Mouse (Mus musculus): Measurements from ENCODE around the gene Olfr92.
"Not testable (repeated sequence)": the region's sequence is repeated elsewhere in the genome, so short reads cannot be mapped to it uniquely, and the experiment has no call there.

Gene Olfr92

GRCm38 (mm10) chr17:37119988-37120387, at the start of gene Olfr92:
TSS of gene Olfr92 (minus strand) at chr17:37120088.
- DNase-seq (ENCODE audit: low read depth), result no peak

DNA sequence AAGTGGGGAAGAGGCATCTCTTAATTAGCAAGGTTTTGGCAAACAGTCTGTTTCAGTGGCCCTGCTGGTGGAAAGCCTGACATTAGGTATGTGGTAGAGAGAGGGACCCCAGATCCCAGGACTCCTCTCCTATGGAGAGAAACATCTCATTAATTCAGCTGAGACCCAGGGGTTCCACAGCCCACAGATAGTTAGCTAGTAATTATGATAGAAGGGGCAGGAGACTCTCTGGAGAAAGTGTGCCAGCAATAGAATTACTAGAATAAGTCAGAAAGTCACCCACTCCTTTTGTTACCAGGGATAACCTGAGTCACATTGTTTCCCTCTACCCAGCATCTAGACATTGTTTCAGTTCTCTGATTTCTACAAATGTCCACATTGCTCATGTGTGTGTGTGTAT, 41.5 kb upstream of the Olfr92 start, which contains the start of gene Olfr93:
Gene Olfr93 (minus strand): TSS at position 101 of the 400 bp plus-strand sequence.
- no peak for DNase-seq (ENCODE audit: low read depth)

DNA sequence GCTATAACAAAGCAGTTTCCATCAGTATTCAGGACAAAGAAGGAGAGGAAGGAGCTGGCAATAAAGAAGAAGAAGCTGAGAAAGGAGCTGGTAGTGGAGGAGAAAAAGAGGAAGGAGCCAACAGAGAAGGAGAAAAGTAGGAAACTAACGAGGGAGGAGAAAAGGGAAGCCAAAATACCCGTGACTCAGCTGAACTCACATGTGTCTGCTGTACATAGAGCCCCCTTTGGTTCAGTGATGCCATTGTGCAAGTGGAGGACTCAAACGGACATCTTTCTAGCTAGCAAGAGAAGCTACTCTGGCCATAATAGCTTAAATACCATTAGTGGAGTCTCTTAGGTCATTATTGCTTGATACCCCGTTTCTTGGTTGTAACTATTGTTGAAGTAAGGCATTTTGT, 11.5 kb upstream of the Olfr92 start:
- DNase-seq (ENCODE audit: low read depth), result not testable (repeated sequence)

DNA sequence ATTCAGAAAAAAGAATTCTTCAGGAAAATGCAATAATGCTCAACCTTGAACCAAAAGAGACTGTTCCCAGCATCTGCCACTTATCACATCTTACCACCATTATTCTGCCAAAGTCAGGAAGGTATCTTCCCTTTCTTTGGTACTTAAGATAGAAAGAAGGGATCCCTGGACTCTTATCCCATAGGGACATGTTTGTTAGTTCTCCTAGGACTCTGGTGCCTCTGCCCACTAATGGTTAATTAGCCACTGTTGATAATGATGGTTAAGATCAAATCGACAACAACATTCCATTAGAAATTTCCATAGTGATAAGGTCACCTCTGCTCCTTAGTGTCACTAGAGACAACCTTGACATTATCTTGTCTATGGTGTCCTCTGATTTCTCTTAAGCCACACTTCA, 21.7 kb downstream of the Olfr92 start, which contains the start of gene Olfr91:
Gene Olfr91 (minus strand): TSS at position 101 of the 400 bp plus-strand sequence.
- DNase-seq (ENCODE audit: low read depth), result no peak

DNA sequence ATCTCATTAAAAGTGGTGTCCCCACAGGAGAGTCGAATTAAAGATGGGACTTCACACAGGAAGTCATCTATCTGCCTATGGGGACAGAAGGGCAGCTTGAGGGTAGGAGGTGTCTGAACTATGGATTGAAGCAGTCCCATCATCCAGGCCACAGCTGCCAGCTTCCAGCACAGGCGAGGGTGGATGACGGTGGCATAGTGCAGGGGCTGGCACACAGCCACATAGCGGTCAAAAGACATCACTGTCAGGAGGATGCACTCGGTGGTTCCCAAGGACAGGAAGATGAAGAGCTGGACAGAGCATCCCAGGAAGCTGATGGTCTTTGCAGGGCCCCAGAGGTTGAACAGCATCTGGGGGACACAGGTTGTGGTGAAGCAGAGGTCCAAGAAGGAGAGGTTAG, 26.6 kb downstream of the Olfr92 start:
- DNase-seq (ENCODE audit: low read depth), result no peak

DNA sequence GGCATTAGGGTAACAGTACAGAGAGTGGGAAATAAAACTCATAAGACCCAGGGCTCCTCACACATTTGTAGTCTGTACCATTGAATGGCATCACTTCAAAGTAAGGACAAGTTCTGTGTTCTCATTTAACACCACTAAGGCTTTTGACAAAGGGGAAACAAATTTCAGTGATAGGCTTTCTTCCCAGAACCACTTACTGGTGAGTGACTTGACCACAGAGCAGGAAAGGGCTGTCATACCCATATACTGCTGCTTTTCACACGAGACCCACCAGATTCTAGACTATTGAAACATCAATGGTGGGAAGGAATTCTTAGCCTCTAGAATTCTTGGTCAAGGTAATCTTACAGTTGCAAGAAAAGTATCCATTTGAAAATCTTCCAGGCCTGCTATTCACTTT, 27.7 kb downstream of the Olfr92 start:
- DNase-seq (ENCODE audit: low read depth), result no peak

- DNase-seq (ENCODE audit: low read depth), result no peak
These were observed 31.5 kb downstream of the Olfr92 start, which contains the start of gene Olfr90 for GRCm38 (mm10) chr17:37088399-37088798. TSS of gene Olfr90 (minus strand) at chr17:37088499.

GRCm38 (mm10) chr17:37085545-37085944, 34.3 kb downstream of the Olfr92 start:
- no peak for DNase-seq (ENCODE audit: low read depth)

GRCm38 (mm10) chr17:37084632-37085031, 35.3 kb downstream of the Olfr92 start:
- DNase-seq (ENCODE audit: low read depth), result no peak

GRCm38 (mm10) chr17:37083327-37083726, 36.6 kb downstream of the Olfr92 start:
- peak; percentile 20 for DNase-seq (ENCODE audit: low read depth)

DNA sequence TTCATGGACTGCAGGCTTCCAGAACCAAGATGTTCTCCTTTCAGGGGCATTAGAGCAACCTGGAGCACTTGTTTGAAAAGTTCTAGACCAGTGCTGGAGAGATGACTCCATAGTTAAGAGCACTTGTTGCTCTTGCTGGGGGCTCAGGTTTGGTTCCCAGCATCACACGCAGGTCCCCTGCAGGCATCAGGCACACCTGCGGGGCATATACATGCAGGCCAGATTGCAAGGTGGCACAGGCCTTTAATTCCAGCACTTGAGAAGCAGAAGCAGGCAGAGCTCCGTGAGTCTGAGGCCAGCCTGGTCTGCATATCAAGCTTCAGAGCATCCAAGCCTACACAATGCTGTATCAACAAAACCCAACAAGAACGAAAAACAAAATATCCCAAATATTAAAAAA, 38.2 kb downstream of the Olfr92 start:
- DNase-seq (ENCODE audit: low read depth), result no peak

- no peak for DNase-seq (ENCODE audit: low read depth)
These were observed 39.8 kb downstream of the Olfr92 start for GRCm38 (mm10) chr17:37080119-37080518.

DNA sequence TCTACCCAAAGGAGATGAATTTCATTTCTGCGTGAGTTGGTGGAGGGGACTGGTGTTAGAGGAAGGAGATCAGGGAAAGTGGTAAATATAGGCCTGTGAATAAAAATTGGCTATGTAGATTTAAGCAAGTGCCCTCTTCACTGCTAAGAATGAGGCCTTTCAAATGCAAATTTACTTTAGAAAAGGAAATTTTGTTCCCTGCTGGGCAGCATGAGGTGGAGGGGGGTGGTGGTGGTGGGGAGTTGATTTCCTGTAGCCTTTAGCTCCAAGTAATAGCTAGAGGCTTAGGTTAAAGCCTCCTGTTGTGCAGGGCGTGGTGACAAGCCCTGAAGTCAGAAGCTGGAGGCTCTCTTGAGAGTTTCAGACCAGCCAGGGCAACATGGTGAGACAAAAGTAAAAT, 40.9 kb downstream of the Olfr92 start:
- no peak for DNase-seq (ENCODE audit: low read depth)

- DNase-seq (ENCODE audit: low read depth), result no peak
These were observed 41.7 kb downstream of the Olfr92 start for GRCm38 (mm10) chr17:37078193-37078592.

- DNase-seq (ENCODE audit: low read depth), result no peak
These were observed 44.1 kb downstream of the Olfr92 start for GRCm38 (mm10) chr17:37075766-37076165.

GRCm38 (mm10) chr17:37075181-37075580, 44.7 kb downstream of the Olfr92 start:
- no peak for DNase-seq (ENCODE audit: low read depth)

DNA sequence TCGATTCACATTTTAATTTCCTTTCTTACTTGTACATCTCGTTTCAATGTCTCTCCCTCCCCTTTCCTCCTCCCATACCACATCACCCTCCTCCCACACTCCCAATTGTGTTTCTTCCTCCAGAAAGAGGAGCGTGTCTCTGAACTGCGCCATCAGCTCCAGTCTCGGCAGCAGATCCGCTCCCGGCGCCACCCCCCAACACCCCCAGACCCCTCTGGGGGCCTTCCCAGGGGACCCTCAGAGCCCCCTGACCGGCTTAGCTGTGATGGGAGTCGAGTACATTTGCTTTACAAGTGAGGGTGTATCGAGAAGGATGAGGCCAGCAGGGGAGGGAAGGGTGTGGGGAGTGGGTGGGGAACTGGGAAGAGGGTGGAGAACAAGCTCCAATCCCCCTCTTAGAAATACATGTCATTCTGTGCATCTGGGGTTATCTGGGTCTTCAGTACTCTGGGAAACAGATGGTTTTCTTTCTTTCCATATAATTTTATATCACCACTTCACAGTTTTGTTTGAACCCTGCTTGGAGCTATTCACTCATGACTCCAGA, 47.1 kb downstream of the Olfr92 start:
- DNase-seq (ENCODE audit: low read depth), result no peak

GRCm38 (mm10) chr17:37072080-37072729, 47.7 kb downstream of the Olfr92 start:
- no peak for DNase-seq (ENCODE audit: low read depth)

GRCm38 (mm10) chr17:37070121-37070520, 49.8 kb downstream of the Olfr92 start:
- DNase-seq (ENCODE audit: low read depth), result no peak

DNA sequence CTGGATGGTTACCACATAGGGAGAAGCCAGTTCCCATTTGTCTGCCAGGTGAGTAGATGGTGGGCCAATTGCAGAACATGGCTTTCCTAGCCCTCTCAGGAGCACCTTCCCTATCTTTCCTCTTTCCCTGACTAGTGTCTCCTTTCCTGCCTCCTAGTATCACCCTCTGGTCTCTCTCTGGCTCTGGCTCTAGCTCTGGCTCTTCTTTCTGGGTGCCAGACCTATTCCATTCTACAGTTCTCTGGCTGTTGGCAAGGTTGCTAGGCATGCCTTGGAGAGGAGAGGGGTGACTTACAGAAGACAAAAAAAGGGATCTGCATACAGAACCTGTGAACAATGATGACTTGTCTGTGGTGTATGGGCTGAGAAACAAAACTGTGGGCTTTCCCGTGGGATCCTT, 52.0 kb downstream of the Olfr92 start:
- no peak for DNase-seq (ENCODE audit: low read depth)

- DNase-seq (ENCODE audit: low read depth), result no peak
These were observed 53.9 kb downstream of the Olfr92 start for GRCm38 (mm10) chr17:37065993-37066392.

DNA sequence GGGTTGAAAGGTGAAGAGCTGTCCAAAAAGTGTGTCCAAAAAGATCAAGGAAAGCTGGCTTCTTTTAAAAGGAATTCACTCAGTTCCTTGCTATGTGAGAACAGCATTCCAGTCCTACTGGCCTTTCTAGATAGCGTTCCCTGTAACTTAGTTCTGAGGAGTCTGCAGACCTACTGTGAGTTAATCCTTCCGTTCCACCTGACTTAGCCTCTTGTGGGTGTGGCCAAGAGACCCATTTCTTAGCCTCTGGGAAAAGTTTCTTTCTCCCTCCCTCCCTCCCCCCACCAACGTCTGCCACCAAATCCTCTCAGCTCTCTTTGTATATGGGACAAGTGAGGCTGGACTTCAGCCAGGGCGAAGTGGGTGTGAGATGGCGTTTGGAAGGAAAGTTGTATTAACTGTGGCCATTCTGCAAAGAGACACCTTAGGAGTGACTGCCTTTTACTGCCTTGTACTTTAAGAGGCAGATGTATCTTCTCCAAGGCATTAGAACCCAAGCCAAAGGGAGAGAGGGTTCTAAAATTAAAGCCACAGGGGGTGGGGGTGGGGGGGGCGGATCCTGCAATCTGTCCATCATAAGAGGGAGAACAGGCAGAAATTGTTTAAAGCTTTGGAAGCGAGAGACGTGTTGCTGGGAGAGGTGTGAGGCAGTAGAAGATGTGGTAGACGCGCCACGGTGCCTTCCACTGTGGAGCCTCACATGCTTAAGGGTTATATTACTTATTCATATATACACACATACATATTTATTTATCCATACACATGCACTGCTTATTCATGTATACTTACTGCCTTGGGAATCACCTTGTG, 56.0 kb downstream of the Olfr92 start:
- DNase-seq (ENCODE audit: low read depth), result no peak

DNA sequence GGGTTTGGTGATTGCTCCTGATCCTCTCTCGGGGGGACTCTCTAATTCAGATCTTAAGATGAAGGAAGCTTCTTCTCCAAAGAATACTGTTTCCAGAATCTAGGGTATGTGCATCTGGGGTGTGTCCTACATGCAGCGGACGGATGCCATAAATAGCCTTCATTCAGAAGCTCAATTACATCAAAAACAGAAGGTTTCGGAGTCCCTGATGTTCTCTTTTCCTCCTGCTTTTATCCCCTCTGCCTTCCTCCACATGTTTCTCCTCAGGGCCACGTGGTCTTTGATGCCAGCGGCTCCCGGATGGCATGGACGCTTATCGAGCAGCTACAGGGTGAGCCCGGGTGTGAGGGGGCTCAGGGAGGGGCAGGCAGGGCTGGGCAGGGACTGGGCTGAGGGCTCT, 56.8 kb downstream of the Olfr92 start:
- no peak for DNase-seq (ENCODE audit: low read depth)

Measured in c-Kit-positive CD71-positive TER-119-negative erythroid progenitor cells, embryonic 14.5 days (primary cell).